Mouse (Mus musculus): Measurements from ENCODE around the gene Fam180a.
"Not testable (repeated sequence)": the region's sequence is repeated elsewhere in the genome, so short reads cannot be mapped to it uniquely, and the experiment has no call there.

The Fam180a gene

GRCm38 (mm10) chr6:35326111-35326515, at the start of gene Fam180a:
Gene Fam180a, minus strand, starts transcription at chr6:35326141.
- no peak for DNase-seq

GRCm38 (mm10) chr6:35374052-35374451, 48.1 kb upstream of the Fam180a start:
- DNase-seq, result no peak

DNA sequence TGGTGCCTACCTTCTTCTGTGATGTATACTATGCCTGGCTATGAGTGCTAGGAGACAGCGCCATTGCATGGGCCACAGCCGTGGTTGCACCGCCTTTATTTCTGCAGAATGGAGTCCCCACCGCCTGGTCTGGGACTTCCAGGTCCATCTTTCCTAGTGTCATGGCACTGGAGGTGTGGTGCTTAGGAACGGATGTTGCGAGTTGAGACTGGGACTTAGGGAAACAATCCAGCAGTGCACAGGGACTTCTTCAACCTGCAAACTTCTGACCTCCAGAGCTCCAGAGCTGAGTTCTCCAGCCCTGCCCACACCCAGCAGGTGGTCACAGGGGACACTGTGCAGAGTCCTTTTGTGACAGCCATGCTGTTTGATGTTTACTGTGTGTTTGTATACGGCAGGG, 44.4 kb upstream of the Fam180a start:
- no peak for DNase-seq

DNA sequence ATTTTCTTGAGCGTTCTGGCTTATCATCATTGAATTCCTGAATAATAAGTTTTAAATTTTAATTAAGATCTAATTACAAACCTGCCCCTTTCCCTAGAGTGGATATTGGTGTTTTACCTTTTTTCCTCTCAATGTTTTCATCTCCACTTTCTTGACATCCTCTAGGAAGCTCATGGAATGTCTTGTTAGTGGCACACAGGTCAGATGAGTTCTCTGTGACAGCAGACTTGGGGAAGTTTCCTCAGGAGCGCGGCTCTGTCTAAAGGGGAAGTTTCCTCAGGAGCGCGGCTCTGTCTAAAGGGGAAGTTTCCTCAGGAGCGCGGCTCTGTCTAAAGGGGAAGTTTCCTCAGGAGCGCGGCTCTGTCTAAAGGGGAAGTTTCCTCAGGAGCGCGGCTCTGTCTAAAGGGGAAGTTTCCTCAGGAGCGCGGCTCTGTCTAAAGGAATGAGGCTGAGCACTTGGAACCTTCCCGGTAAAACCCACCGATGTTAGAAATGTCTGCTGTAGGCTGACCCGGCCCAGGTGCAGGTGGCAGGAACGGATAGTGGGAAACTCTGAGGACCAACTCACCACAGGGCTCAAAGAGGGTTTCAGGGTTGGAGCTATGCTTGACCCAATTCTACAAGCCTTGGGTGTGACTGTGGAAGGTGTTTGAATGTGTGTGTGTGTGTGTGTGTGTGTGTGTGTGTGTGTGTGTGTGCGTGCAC, 43.8 kb upstream of the Fam180a start:
- not testable (repeated sequence) for DNase-seq

DNA sequence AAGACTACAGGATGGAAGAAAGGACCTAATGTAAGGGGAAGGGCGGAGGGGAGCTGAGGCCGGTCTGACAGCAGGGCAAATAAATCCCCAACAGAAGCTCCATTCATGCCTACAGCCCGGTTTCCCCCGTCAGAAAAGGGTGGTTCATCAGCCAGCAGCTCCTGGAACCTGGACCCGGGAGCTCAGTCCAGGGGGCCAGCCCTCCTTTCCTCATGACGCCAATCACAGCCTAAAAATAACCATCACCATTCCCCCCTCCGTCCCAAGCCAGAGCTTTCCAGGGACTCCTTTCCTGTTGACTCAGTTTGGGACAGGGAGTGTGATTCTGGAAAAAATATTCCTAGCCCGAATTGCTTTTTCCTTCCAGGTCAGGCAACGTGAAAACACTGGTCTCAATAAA, 36.7 kb upstream of the Fam180a start:
- no peak for DNase-seq

GRCm38 (mm10) chr6:35355320-35355719, 29.4 kb upstream of the Fam180a start:
- DNase-seq, result no peak

DNA sequence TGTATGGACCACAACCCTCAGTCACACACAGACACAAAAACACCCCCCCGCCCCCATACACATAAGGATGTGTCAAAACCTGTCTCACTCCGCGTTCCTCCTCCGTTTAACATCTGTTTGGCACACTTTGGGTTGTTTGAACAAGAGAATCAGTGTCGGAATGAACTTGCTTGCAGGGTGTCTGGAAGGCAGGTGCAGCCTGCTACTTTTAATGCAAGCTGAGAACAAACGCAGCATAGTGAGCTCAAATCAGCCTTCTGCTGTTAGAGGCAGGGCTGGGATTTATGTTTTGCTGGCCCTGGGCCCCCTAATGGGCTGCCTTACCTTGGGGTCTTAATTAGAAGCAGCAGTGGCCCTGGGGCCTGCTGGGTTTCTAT, 28.7 kb upstream of the Fam180a start:
- DNase-seq, result no peak

GRCm38 (mm10) chr6:35353846-35354621, 28.1 kb upstream of the Fam180a start:
- no peak for DNase-seq

DNA sequence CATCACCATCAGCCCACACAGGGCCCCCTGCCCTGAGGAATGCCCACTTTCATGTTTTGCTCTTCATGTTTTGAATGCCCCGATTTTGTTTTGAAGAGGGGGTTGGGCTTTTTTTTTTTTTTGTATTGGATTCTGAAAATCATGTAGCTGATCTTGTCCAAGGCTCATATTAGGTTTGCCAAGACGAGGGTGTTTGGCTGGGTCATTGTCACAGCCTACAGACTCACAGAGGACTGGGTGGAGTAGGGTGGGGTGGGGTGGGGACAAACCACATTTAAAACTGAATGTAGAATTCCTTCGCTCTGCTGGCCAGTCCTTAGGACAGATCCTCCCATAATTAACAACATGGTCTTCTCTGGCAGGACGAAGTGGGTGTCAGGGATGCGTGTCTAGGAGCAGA, 27.5 kb upstream of the Fam180a start:
- DNase-seq, result no peak

- no peak for DNase-seq
These were observed 26.9 kb upstream of the Fam180a start for GRCm38 (mm10) chr6:35352867-35353266.

DNA sequence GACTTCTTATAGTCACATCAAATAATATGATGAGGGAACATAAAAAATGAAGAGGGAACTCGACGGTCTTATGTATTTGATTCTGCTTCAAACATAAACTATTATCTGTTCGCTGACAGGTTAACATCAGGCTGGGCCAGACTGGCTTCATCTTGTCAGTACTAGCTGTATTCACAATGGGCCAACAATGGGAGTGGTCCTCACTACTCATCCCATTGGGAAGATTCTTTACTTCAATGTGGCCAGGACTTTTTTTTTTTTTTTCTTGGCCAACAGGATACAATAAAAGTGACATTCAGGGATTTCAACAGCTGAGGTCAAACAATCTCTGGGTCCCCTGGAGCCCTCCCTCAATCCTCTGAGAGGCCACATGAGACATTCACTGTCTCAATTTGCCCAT, 25.9 kb upstream of the Fam180a start:
- no peak for DNase-seq

- DNase-seq, result no peak
These were observed 23.8 kb upstream of the Fam180a start for GRCm38 (mm10) chr6:35349784-35350183.

- DNase-seq, result no peak
These were observed 12.7 kb upstream of the Fam180a start for GRCm38 (mm10) chr6:35338640-35339039.

DNA sequence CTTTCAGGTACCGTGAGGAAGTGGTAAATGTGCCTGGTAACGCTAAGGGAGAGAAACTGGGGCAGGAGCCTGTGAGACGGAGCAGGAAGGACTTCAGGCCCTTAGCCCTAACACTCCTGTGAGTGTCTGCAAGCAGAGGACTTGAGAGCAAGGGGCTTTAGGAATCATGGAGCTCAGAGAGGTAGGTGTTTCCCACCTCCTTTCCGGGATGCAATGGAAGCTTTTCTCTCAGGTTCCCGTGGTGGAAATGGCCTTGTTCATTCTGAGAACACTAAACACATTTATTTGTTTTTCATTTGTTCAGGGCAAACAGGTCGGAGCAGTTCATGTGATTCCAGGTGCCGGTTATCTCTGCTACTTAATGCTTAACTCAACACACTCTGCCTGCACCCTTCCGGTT, 11.9 kb upstream of the Fam180a start:
- no peak for DNase-seq

- no peak for DNase-seq
These were observed 9.5 kb upstream of the Fam180a start for GRCm38 (mm10) chr6:35335452-35335851.

GRCm38 (mm10) chr6:35334278-35334677, 8.3 kb upstream of the Fam180a start:
- DNase-seq, result no peak

DNA sequence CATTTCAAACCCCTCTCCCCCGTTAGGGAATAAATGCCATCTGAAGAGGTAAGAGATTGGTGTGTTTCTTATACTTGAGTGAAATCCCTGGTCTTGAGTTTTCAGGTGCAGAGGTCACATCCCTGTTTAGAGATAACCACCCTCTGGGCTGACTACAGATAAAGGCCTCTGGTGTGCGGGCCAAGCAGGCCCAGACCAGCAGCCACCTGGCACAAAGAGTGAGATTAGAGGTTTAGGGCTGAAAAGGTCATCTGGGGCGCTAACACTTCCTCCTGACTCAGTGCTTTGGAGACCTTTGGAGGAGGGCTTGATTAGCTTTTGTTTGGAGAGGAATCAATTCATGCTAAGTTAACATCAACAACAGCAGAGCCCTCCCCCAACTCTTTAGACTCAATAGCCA, 7.7 kb upstream of the Fam180a start:
- DNase-seq, result no peak

- DNase-seq, result no peak
These were observed 4.9 kb upstream of the Fam180a start for GRCm38 (mm10) chr6:35330834-35331233.

DNA sequence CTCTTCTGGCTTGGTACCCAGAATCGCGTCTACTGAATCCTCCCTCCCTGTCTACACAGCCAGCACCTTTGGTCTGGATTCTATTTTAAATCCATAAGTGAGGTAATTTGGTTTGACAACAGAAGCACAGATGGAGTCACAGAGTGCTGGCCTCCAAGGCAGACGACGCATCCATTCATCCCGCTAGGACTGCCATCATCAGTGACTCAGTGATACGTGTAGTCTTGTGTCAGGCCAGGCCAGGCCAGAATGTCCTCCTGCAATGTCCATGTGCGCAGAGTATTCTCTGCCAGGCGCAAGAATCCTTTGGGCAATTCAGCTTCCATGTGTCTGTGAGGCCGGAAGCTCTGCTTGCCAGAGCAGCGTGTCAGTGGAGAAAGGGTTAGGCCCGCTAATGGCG, 4.0 kb upstream of the Fam180a start:
- DNase-seq, result peak in 1 of 2 experiments; percentile 11

- no peak for DNase-seq
These were observed 1.6 kb downstream of the Fam180a start for GRCm38 (mm10) chr6:35324306-35324705.

DNA sequence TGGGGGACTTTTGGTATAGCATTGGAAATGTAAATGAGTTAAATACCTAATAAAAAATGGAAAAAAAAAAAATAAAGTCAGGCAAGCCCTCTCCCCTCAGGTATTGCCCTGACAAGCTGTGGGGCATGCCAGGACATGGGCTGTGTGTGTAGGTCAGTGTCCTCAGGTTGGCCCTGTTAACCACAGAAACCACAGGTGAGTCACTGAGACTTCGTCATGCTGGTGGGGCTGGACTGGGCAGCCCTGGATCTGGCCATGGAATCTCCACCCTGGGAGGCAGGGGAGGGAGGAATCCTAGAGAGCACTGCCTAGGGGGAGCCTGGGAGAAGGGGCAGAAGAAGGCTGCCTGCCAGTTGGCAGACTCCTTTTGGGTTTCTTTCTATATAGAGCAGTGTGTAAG, 2.9 kb downstream of the Fam180a start:
- DNase-seq, result no peak

DNA sequence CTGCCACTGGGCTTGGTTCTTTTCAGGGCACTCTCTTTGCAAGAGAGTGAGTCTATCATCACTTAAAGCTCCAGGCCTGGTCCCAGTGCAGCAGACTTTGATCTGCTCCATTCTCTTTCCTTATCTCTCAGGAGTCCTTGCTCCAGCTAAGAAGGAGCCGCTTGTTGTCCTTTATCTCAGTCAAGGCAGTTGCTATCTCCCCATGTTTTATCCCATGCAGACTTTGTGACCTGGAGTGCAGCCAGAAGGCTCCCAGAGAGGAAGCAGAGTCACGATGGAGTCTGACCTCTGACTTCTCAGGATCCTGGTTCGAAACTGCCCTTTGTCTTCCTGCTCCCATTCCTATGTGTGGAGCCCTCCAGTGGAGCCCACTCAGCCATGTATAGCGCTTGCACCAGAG, 4.8 kb downstream of the Fam180a start:
- no peak for DNase-seq

GRCm38 (mm10) chr6:35319850-35320249, 6.1 kb downstream of the Fam180a start:
- no peak for DNase-seq

GRCm38 (mm10) chr6:35313520-35313919, 12.4 kb downstream of the Fam180a start:
- DNase-seq, result no peak

DNA sequence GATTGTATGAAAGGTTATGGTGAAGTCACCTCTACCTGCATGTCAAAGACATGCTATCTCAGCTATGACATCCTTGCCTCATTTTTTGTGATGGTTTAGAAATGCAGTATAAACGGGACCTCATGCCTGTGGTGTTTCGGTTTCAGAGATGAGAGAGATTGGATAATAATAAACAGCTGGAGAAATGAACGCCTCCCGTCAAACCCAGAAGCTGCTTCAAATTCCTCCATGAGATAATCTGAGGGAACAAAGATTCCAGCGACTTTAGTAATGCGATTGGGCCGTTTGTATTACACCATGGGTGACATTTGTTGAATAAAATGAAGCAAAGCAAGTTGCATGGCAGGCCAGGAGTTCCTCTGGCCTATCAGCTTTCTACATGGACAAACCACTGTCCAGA, 16.5 kb downstream of the Fam180a start:
- no peak for DNase-seq

Measured in cerebellum, postnatal 36 days (tissue).